In genomic region chr13:92759096-92759495, GRCm38 (mm10) we compare ENCODE assay signal across 16 mouse cellular contexts.
"Had no signal": no experiment of that assay in that cellular context is flagged by ENCODE, and none has a peak within 500 bp of the region (broad histone marks: within the 10 kb centered on the region; RNA-seq: fewer than 3 reads in every experiment).

No protein-coding gene starts in this region.

- H3K9ac ChIP-seq: limb, embryonic 13.5 days; liver, embryonic 14.5 days; midbrain, embryonic 15.5 days; neural tube, embryonic 13.5 days had no signal

- H3K4me1 ChIP-seq: limb, embryonic 13.5 days; midbrain, embryonic 15.5 days; neural tube, embryonic 13.5 days had no signal

- DNase-seq: kidney, postnatal 36 days; layer of hippocampus, adult 9-11 months; layer of hippocampus, postnatal 36 days; left cerebral cortex, postnatal 4 days; lung, adult 18-20 months; retina, postnatal 1 day; right cerebral cortex, postnatal 4 days; spleen, adult 18-20 months; thymus, adult 18-20 months; thymus, postnatal 14 days had no signal

- ATAC-seq: midbrain, embryonic 15.5 days had no signal

- H3K27ac ChIP-seq: kidney, postnatal 0 days; limb, embryonic 13.5 days; liver, embryonic 14.5 days; midbrain, embryonic 10.5 days; midbrain, embryonic 15.5 days; neural tube, embryonic 13.5 days had no signal

- H3K4me2 ChIP-seq: limb, embryonic 13.5 days; midbrain, embryonic 15.5 days; neural tube, embryonic 13.5 days had no signal

- H3K36me3 ChIP-seq: limb, embryonic 13.5 days; midbrain, embryonic 10.5 days; midbrain, embryonic 15.5 days; neural tube, embryonic 13.5 days had no signal

- H3K9me3 ChIP-seq: limb, embryonic 13.5 days; midbrain, embryonic 10.5 days; midbrain, embryonic 15.5 days; neural tube, embryonic 13.5 days had no signal

- H3K27me3 ChIP-seq: midbrain, embryonic 15.5 days; neural tube, embryonic 13.5 days had no signal

- H3K4me3 ChIP-seq: limb, embryonic 13.5 days; midbrain, embryonic 10.5 days; midbrain, embryonic 15.5 days; neural tube, embryonic 13.5 days had no signal
